Mouse (Mus musculus) heart, postnatal 14 days (tissue): Measurements from ENCODE around the gene Ccdc22. TPM values are rescaled to one million over a fixed set of nuclear protein-coding genes. Genes with fewer than 3 reads are reported as not detected.

Experiments used
- DNase-seq, 2 experiments: peaks; one replicate each; pipeline ENCODE4 v3.0.0; 2021 to 2022
- intact Hi-C: fragments of 180-260 bp; cut with DNase I; formaldehyde crosslinking; loops from one replicate; pipeline ENCODE4 v1.15.1; 2025
- total RNA-seq, 2 experiments: library from RNA; stranded (reverse); gene quantifications; 2 replicates each; pipeline ENCODE4 v1.2.3; 2021

Gene Ccdc22
- total RNA-seq, 2 experiments from 2014 or later, result 11.5 to 12.4 TPM

GRCm38 (mm10) chrX:7574885-7575231 is 30.5 kb downstream of the Ccdc22 start:
- intact Hi-C loops, result loop anchor here (2.0 to 5.0 kb wide), 2 partner anchors 30 to 77 kb away; partner anchors contain the start of gene Ccdc22
- no peak for DNase-seq

- intact Hi-C loops, result loop anchor here (2.0 to 5.0 kb wide), 2 partner anchors 31 to 78 kb away; partner anchors contain the start of gene Ccdc22
- peak; percentile 86 to 88 for DNase-seq
Measured at GRCm38 (mm10) chrX:7574087-7574884, 31.0 kb downstream of the Ccdc22 start, which contains the start of gene Ppp1r3f. TSS of gene Ppp1r3f (minus strand) at chrX:7574283.

- peak in 1 of 2 experiments; percentile 5 for DNase-seq
- intact Hi-C loops, result loop anchor here (2.0 to 5.0 kb wide), 2 partner anchors 31 to 79 kb away; partner anchors contain the start of gene Ccdc22
Measured at GRCm38 (mm10) chrX:7573176-7574086, 31.9 kb downstream of the Ccdc22 start, which contains the start of gene Foxp3. TSS of gene Foxp3 (plus strand) at chrX:7573644.

GRCm38 (mm10) chrX:7572466-7572865 is 32.9 kb downstream of the Ccdc22 start:
- intact Hi-C loops, result loop anchor here (5.0 kb wide), 1 partner anchor 80 kb away; no protein-coding TSS in a partner anchor

GRCm38 (mm10) chrX:7571565-7572136 is 33.7 kb downstream of the Ccdc22 start:
- no peak for DNase-seq
- intact Hi-C loops, result loop anchor here (5.0 kb wide), 1 partner anchor 81 kb away; no protein-coding TSS in a partner anchor

More at GRCm38 (mm10) chrX:7572466-7572865, 32.9 kb downstream of the Ccdc22 start:
- DNase-seq, result no peak

GRCm38 (mm10) chrX:7570481-7571175 is 34.7 kb downstream of the Ccdc22 start:
- DNase-seq, result peak in 1 of 2 experiments; percentile 26
- intact Hi-C loops, result loop anchor here (5.0 kb wide), 1 partner anchor 82 kb away; no protein-coding TSS in a partner anchor

- intact Hi-C loops, result no loop called here
Measured at GRCm38 (mm10) chrX:7567491-7567890, 37.8 kb downstream of the Ccdc22 start.

GRCm38 (mm10) chrX:7566352-7566751 is 39.0 kb downstream of the Ccdc22 start:
- DNase-seq, result no peak
- intact Hi-C loops, result no loop called here

More at GRCm38 (mm10) chrX:7567491-7567890, 37.8 kb downstream of the Ccdc22 start:
- no peak for DNase-seq

GRCm38 (mm10) chrX:7563076-7563475 is 42.2 kb downstream of the Ccdc22 start:
- intact Hi-C loops, result no loop called here

GRCm38 (mm10) chrX:7553474-7553873 is 51.8 kb downstream of the Ccdc22 start:
- intact Hi-C loops, result no loop called here
- no peak for DNase-seq

More at GRCm38 (mm10) chrX:7563076-7563475, 42.2 kb downstream of the Ccdc22 start:
- no peak for DNase-seq

Other genes with a start within 250 kb of the Ccdc22 start
- under 1 TPM; 0.53 to 0.95 TPM for gene Usp27x, start 229.7 kb downstream of the Ccdc22 start, total RNA-seq
- under 1 TPM in 1 of 2 experiments, not detected in 1; 0.05 TPM for gene Foxp3, start 31.9 kb downstream of the Ccdc22 start, total RNA-seq
- gene Ppp1r3f, start 31.2 kb downstream of the Ccdc22 start, total RNA-seq, result 1 to 10 TPM; 2.3 to 2.6 TPM
- gene Cacna1f, start 1.6 kb upstream of the Ccdc22 start, total RNA-seq, result not detected
- 1 to 10 TPM; 1.4 to 1.8 TPM for gene Syp, start 33.0 kb upstream of the Ccdc22 start, total RNA-seq
- 10 to 100 TPM; 19.4 to 21.4 TPM for gene Prickle3, start 51.7 kb upstream of the Ccdc22 start, total RNA-seq
- 10 to 100 TPM; 43.8 to 58.0 TPM for gene Plp2, start 65.9 kb upstream of the Ccdc22 start, total RNA-seq
- gene Magix, start 75.7 kb upstream of the Ccdc22 start, total RNA-seq, result 10 to 100 TPM; 18.4 to 21.2 TPM
- gene Gpkow, start 91.6 kb upstream of the Ccdc22 start, total RNA-seq, result 10 to 100 TPM; 21.4 to 21.5 TPM
- 10 to 100 TPM; 28.8 to 38.3 TPM for gene Wdr45, start 108.8 kb upstream of the Ccdc22 start, total RNA-seq
- gene Gm45208, start 116.7 kb upstream of the Ccdc22 start, total RNA-seq, result not detected
- gene Praf2, start 122.9 kb upstream of the Ccdc22 start, total RNA-seq, result 1 to 10 TPM; 7.0 to 8.0 TPM
- 1 to 10 TPM in 1 of 2 experiments, under 1 TPM in 1; 0.74 to 1.2 TPM for gene Ccdc120, start 145.4 kb upstream of the Ccdc22 start, total RNA-seq
- 10 to 100 TPM; 14.8 to 19.9 TPM for gene Tfe3, start 157.0 kb upstream of the Ccdc22 start, total RNA-seq
- gene Gripap1, start 184.2 kb upstream of the Ccdc22 start, total RNA-seq, result 10 to 100 TPM; 26.1 to 31.7 TPM
- under 1 TPM; 0.39 to 0.45 TPM for gene Kcnd1, start 216.8 kb upstream of the Ccdc22 start, total RNA-seq
- 10 to 100 TPM; 33.5 to 33.8 TPM for gene Otud5, start 235.8 kb upstream of the Ccdc22 start, total RNA-seq